Mouse (Mus musculus): ENCODE measurements at regions not wholly inside any gene's neighbourhood (a gene's known extent, or its start where the extent isn't known, plus 50 kb on each side); places are given as distances from the start of the nearest gene placed in this dataset.

DNA sequence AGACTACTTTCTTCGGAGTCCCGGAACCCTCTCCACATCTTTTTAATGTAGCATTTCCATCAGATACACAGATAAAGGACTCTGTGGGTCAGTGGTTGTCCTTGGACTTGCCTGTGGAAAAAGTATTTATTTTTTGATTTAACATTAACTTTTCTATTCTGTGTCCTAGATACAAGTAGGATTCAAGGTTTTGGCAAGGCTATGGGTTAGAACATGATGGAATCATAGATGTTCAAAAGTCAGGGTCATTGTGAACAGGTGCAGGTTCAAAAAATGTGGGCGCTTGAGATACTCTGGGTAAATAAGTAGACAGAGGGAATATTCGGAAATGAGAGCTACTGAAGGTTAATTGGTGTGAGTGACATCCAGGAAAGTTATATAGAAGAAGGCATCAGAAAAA is 347.7 kb downstream of the Cypt12 start:
- ATAC-seq = no peak
- H3K27ac ChIP-seq (ENCODE audit: low read depth) = no peak overlapping the region
- WGBS (ENCODE audit: insufficient replicate concordance) = 74% methylated on average over 4 of the region's 4 CpGs
- H3K4me3 ChIP-seq (ENCODE audit: low read depth, low read length) = no peak overlapping the region
- DNase-seq = no peak
- H3K9me3 ChIP-seq (ENCODE audit: low read length) = no peaks in the 10 kb centered on the region
- H3K4me2 ChIP-seq (ENCODE audit: low read depth, low read length) = no peak overlapping the region
- TF ChIP-seq CTCF (IDR thresholded peaks at IDR 0.05; ENCODE audit: low read depth) (no peak), EP300 (IDR thresholded peaks at IDR 0.05; ENCODE audit: low read depth) (no peak)
- H3K36me3 ChIP-seq (replicated peaks; ENCODE audit: insufficient read depth, low read length) = no peaks in the 10 kb centered on the region
- no peak overlapping the region for H3K9ac ChIP-seq (replicated peaks)
- no peaks in the 10 kb centered on the region for H3K27me3 ChIP-seq (ENCODE audit: insufficient read depth, low read length)
- H3K4me1 ChIP-seq (ENCODE audit: insufficient read depth) = peaks cover 3% of the 10 kb centered on the region; the same call in 1 of the 2 replicates

DNA sequence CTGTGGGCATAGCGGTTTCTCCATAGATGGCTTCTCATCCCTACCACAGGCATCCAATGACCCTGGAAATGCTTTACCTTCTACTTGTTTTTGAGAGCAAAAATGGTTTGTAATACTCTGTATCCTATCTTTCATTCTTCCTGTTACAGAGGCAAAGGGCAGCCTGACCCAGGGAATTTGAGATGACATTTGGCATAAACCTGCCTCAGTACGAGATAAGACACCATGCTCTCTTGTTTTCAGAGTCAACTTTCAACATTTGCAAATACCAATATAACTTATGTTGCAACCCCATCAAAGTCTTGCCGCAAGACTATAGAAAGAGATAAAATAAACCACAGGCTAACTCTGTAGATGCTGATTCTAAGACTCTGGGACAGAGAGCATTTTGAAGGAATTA is 350.5 kb downstream of the Cypt12 start:
- Histone ChIP-seq H3K9ac (replicated peaks) (no peak overlapping the region), H3K9me3 (ENCODE audit: low read length) (no peaks in the 10 kb centered on the region), H3K27me3 (ENCODE audit: insufficient read depth, low read length) (no peaks in the 10 kb centered on the region), H3K4me3 (ENCODE audit: low read depth, low read length) (no peak overlapping the region), H3K4me2 (ENCODE audit: low read depth, low read length) (no peak overlapping the region), H3K27ac (ENCODE audit: low read depth) (no peak overlapping the region), H3K4me1 (ENCODE audit: insufficient read depth) (peaks cover 3% of the 10 kb centered on the region; the same call in 1 of the 2 replicates), H3K36me3 (replicated peaks; ENCODE audit: insufficient read depth, low read length) (no peaks in the 10 kb centered on the region)
- no peak for DNase-seq
- TF ChIP-seq EP300 (IDR thresholded peaks at IDR 0.05; ENCODE audit: low read depth) (no peak), CTCF (IDR thresholded peaks at IDR 0.05; ENCODE audit: low read depth) (no peak)
- WGBS (ENCODE audit: insufficient replicate concordance) = 61% methylated on average over 3 of the region's 3 CpGs
- ATAC-seq = 0 out of 2 replicates have a peak, but pooled peaks have one; percentile 38

DNA sequence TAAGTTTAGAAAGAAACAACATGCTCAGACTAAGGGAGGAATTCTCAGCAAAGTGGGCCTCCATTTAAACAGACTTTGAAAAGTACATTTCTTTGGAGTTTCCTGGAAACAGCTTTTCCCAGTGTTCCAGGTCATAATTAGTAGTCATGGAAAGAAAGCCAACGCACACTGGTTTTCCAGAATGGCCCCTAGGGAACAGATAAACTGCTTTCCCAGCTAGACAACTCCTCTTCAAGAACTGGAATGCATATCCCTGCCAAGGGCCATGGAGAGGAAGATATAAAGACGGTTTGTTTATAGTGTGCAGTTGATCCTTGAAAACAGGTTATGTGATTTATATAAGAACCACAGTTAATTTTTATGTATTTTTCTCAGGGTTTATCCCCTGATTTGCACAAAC is 351.3 kb downstream of the Cypt12 start:
- no peaks in the 10 kb centered on the region for H3K36me3 ChIP-seq (replicated peaks; ENCODE audit: insufficient read depth, low read length)
- no peaks in the 10 kb centered on the region for H3K27me3 ChIP-seq (ENCODE audit: insufficient read depth, low read length)
- H3K9ac ChIP-seq (replicated peaks) = no peak overlapping the region
- no peak for ATAC-seq
- H3K4me1 ChIP-seq (ENCODE audit: insufficient read depth) = peaks cover 3% of the 10 kb centered on the region; the same call in 1 of the 2 replicates
- no peak overlapping the region for H3K4me2 ChIP-seq (ENCODE audit: low read depth, low read length)
- TF ChIP-seq CTCF (IDR thresholded peaks at IDR 0.05; ENCODE audit: low read depth) (no peak), EP300 (IDR thresholded peaks at IDR 0.05; ENCODE audit: low read depth) (no peak)
- H3K4me3 ChIP-seq (ENCODE audit: low read depth, low read length) = no peak overlapping the region
- H3K9me3 ChIP-seq (ENCODE audit: low read length) = no peaks in the 10 kb centered on the region
- H3K27ac ChIP-seq (ENCODE audit: low read depth) = no peak overlapping the region
- no peak for DNase-seq
- 69% methylated on average over 2 of the region's 2 CpGs for WGBS (ENCODE audit: insufficient replicate concordance)

DNA sequence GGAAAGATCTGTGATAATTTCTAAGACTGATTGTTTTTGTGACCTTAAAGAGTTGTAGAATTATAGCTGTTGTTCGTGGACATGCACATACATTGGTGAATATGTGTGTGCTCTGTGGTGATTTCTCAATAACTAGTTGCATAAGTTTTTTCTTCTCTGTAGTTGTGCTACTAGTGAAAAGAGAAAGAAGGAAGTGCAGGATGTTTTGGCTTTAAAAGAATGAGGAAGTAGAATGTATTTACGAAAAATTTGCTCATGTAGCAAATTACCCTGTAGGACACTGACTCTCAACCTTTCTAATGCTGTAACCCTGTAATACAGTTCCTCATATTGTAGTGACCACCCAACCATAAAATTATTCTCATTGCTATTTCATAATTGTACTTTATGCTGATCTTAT is 371.2 kb downstream of the Cypt12 start:
- TF ChIP-seq EP300 (IDR thresholded peaks at IDR 0.05; ENCODE audit: low read depth) (no peak), CTCF (IDR thresholded peaks at IDR 0.05; ENCODE audit: low read depth) (no peak)
- no peak overlapping the region for H3K4me2 ChIP-seq (ENCODE audit: low read depth, low read length)
- no peak overlapping the region for H3K9ac ChIP-seq (replicated peaks)
- H3K27ac ChIP-seq (ENCODE audit: low read depth) = 0 out of 2 replicates have a peak overlapping the region, but pooled peaks have one; percentile 6
- DNase-seq (no peak), ATAC-seq (peak; percentile 83)
- no peaks in the 10 kb centered on the region for H3K36me3 ChIP-seq (replicated peaks; ENCODE audit: insufficient read depth, low read length)
- no peaks in the 10 kb centered on the region for H3K4me1 ChIP-seq (ENCODE audit: insufficient read depth)
- no peak overlapping the region for H3K4me3 ChIP-seq (ENCODE audit: low read depth, low read length)
- H3K9me3 ChIP-seq (ENCODE audit: low read length) = 0 out of 2 replicates have a peak, but pooled peaks cover 3% of the 10 kb centered on the region
- WGBS (ENCODE audit: insufficient replicate concordance) = 40% methylated on average over 2 of the region's 2 CpGs
- H3K27me3 ChIP-seq (ENCODE audit: insufficient read depth, low read length) = no peaks in the 10 kb centered on the region

DNA sequence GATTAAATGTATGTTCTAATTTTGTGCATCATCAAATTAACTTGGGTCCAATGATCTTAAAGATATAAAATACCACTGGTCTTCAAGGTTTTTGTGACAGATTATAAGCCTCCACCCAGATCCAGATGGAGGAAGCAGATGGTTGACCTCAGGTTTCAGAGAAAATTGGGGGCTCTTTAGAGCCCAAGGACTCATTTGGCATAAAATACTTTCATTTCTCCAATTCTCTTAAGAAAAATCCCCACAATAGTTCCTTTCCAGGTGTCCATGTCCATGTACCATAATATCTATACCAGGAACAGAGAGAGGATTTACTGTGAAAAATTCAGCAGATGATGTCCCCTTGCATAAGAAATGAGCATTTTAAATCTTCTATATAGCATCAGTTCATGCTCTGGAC is 385.0 kb downstream of the Cypt12 start:
- TF ChIP-seq CTCF (IDR thresholded peaks at IDR 0.05; ENCODE audit: low read depth) (no peak), EP300 (IDR thresholded peaks at IDR 0.05; ENCODE audit: low read depth) (no peak)
- DNase-seq = no peak
- ATAC-seq = no peak
- Histone ChIP-seq H3K4me1 (ENCODE audit: insufficient read depth) (no peaks in the 10 kb centered on the region), H3K4me3 (ENCODE audit: low read depth, low read length) (no peak overlapping the region), H3K36me3 (replicated peaks; ENCODE audit: insufficient read depth, low read length) (no peaks in the 10 kb centered on the region), H3K27ac (ENCODE audit: low read depth) (no peak overlapping the region), H3K9ac (replicated peaks) (no peak overlapping the region), H3K27me3 (ENCODE audit: insufficient read depth, low read length) (no peaks in the 10 kb centered on the region), H3K9me3 (ENCODE audit: low read length) (no peaks in the 10 kb centered on the region), H3K4me2 (ENCODE audit: low read depth, low read length) (no peak overlapping the region)

DNA sequence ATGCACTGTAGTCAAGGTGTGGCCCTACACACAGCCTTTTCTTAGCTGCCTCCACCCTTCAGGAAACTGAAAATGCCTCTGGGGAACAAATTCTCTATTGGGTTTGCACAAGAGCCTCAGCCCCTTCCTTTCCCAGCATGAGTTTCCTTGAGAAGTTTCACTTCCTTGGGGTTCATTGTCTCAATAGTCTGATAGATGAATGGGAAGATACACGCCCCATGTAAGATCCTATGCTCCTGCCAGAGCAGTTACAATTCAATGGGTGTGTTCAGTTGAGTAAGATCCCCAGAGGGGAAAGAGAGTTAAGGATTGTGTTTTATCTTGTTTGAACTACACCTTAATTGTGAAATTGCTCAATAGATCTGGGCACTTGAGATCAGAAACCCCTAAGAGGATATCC is 391.0 kb downstream of the Cypt12 start:
- no peak overlapping the region for H3K27ac ChIP-seq (ENCODE audit: low read depth)
- H3K27me3 ChIP-seq (ENCODE audit: insufficient read depth, low read length) = no peaks in the 10 kb centered on the region
- TF ChIP-seq CTCF (IDR thresholded peaks at IDR 0.05; ENCODE audit: low read depth) = no peak
- no peak for TF ChIP-seq EP300 (IDR thresholded peaks at IDR 0.05; ENCODE audit: low read depth)
- H3K9me3 ChIP-seq (ENCODE audit: low read length) = no peaks in the 10 kb centered on the region
- DNase-seq (no peak), ATAC-seq (no peak)
- H3K4me3 ChIP-seq (ENCODE audit: low read depth, low read length) = no peak overlapping the region
- no peaks in the 10 kb centered on the region for H3K36me3 ChIP-seq (replicated peaks; ENCODE audit: insufficient read depth, low read length)
- no peaks in the 10 kb centered on the region for H3K4me1 ChIP-seq (ENCODE audit: insufficient read depth)
- no peak overlapping the region for H3K9ac ChIP-seq (replicated peaks)
- WGBS (ENCODE audit: insufficient replicate concordance) = 63% methylated on average over 1 of the region's 1 CpGs
- no peak overlapping the region for H3K4me2 ChIP-seq (ENCODE audit: low read depth, low read length)

DNA sequence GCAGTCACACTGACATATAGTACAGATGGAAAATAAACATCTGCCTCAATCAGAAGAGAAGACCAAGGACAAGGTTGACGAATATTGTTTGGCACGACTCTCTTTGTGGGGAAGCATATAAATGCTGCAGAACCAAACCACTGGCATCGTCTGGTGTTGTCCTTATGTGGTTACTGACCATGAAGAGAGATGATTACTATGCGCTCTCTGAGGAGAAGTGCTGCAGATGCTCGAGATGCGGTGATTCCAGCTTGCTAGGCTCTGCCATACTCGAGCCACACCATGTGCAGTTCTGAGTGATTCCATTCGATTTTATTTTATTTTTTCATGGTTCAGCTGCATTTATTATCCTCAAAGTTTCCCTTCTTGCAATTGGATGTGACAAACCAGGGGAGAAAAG is 393.5 kb downstream of the Cypt12 start:
- no peaks in the 10 kb centered on the region for H3K36me3 ChIP-seq (replicated peaks; ENCODE audit: insufficient read depth, low read length)
- H3K27me3 ChIP-seq (ENCODE audit: insufficient read depth, low read length) = no peaks in the 10 kb centered on the region
- TF ChIP-seq CTCF (IDR thresholded peaks at IDR 0.05; ENCODE audit: low read depth) = no peak
- no peaks in the 10 kb centered on the region for H3K4me1 ChIP-seq (ENCODE audit: insufficient read depth)
- no peaks in the 10 kb centered on the region for H3K9me3 ChIP-seq (ENCODE audit: low read length)
- no peak overlapping the region for H3K4me3 ChIP-seq (ENCODE audit: low read depth, low read length)
- DNase-seq (no peak), ATAC-seq (no peak)
- no peak overlapping the region for H3K27ac ChIP-seq (ENCODE audit: low read depth)
- H3K9ac ChIP-seq (replicated peaks) = no peak overlapping the region
- WGBS (ENCODE audit: insufficient replicate concordance) = 68% methylated on average over 8 of the region's 8 CpGs
- no peak overlapping the region for H3K4me2 ChIP-seq (ENCODE audit: low read depth, low read length)

Measured in liver, postnatal 0 days (tissue).